Mouse (Mus musculus) bone marrow, adult 2 months (tissue): ENCODE results near the gene Abcd4. TPM values are rescaled to one million over a fixed set of nuclear protein-coding genes. Genes with fewer than 3 reads are reported as not detected.

Experiments used
- H3K27ac ChIP-seq: fragments of 200-500 bp; 2 replicates; pipeline ENCODE4 v1.5.1; 2012; ENCODE audit warnings: low read depth, mild to moderate bottlenecking, control low read depth, inconsistent platforms, low read length; ENCODE audit not compliant: control insufficient read depth, poor library complexity, insufficient read depth
- H3K4me1 ChIP-seq: fragments of 200-500 bp; 2 replicates; pipeline ENCODE4 v1.6.1; 2011; ENCODE audit warnings: low read length; ENCODE audit not compliant: control insufficient read depth, insufficient read depth
- H3K4me3 ChIP-seq: fragments of 200-500 bp; replicated peaks from 2 replicates; pipeline ENCODE3; 2011; ENCODE audit warnings: mild to moderate bottlenecking, low read depth, low read length, control low read depth; ENCODE audit not compliant: control insufficient read depth
- CTCF ChIP-seq: fragments of 200-500 bp; IDR thresholded peaks from 2 replicates; pipeline ENCODE4 v1.5.1; 2011; ENCODE audit warnings: low read length, control low read depth; ENCODE audit not compliant: control insufficient read depth, insufficient read depth
- POLR2A ChIP-seq: fragments of 200-500 bp; IDR thresholded peaks from 2 replicates; pipeline ENCODE4 v1.6.1; 2011; ENCODE audit warnings: low read depth, mild to moderate bottlenecking, control low read depth, low read length, borderline replicate concordance; ENCODE audit not compliant: control insufficient read depth
- WGBS: fragments of 180-500 bp; shearing (Covaris S2); methylation state at CpG from one replicate; pipeline ENCODE4 v1.1.7; 2018; 5-methylcytosine and 5-hydroxymethylcytosine counted together
- polyA plus RNA-seq: library from polyadenylated mRNA; stranded (reverse); fragments of >200 nt; gene quantifications from 2 replicates; pipeline ENCODE4 v1.2.4, GENCODE M21; 2011; ENCODE audit warnings: low replicate concordance; ENCODE audit not compliant: missing spikeins, insufficient read depth, insufficient read length

Gene Abcd4
- polyA plus RNA-seq, 1 experiment = 7.7 TPM

DNA sequence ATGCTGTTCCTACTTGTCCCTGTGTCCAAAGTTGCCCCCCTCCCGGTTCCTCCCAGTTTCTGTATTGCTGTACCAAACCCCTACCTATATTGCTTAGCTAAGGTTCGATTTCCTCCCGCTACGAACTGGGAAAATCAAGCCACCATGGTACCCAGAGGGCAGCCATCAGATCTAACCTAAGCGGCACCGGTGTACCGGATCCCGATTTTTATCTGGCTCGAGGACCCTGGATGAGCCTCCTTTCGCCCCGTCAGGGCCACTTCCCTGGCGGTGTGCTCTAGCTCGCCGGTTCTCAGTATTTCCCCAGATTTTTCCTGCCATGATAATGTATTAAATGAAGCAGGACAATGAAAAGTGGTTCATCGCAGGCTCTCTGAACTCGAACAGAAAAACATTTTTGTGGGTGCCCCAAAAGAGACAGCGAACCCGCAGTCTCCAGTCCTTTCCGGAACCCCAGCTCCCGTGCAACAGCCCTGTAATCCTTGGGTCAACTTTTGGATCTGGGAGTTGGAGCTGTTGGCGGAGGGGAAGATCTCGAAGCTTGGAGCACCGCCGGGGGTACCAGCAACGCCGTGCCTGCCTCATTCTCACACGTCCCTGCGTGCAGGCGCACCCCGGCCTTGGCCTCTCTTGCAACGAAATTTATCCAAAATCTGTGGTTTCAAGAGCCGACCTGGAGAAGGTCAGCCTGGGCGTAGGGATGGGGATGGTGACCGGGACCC is 46.4 kb downstream of the Abcd4 start:
- WGBS = 4% methylated on average over 34 of the region's 34 CpGs
- no peaks in the 10 kb centered on the region for H3K4me1 ChIP-seq
- no peak overlapping the region for H3K27ac ChIP-seq
- no peak overlapping the region for H3K4me3 ChIP-seq
- TF ChIP-seq POLR2A (no peak), CTCF (no peak)

DNA sequence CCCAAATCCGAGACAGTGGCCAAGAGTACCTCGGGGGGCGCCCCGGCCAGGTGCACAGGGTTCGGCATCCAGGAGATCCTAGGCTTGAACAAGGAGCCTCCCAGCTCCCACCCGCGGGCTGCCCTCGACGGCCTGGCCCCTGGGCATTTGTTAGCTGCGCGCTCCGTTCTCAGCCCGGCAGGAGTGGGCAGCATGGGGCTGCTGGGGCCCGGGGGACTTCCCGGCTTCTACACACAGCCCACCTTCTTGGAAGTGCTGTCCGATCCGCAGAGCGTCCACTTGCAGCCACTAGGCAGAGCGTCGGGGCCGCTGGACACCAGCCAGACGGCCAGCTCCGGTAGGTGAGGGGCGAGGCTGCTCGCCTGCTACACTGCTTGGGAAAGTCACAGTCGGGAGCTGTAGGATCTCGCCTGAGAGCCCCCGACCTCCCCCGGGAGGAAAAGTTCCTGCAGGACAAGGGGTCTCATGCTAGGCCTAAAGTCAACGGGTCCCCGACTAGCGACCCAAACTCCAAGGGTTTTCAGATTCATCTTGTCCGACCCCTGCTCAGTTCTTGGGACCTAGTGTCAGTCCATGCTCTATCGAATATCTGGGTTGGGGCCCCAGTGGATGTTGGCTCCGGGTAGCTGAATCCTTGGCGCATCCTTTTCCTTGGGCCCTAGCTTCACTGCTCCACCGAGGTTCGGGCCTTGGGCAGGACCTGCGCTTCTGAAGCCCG is 47.1 kb downstream of the Abcd4 start:
- Histone ChIP-seq H3K4me3 (no peak overlapping the region), H3K4me1 (no peaks in the 10 kb centered on the region), H3K27ac (no peak overlapping the region)
- 7% methylated on average over 40 of the region's 40 CpGs for WGBS
- TF ChIP-seq CTCF = no peak
- no peak for TF ChIP-seq POLR2A

DNA sequence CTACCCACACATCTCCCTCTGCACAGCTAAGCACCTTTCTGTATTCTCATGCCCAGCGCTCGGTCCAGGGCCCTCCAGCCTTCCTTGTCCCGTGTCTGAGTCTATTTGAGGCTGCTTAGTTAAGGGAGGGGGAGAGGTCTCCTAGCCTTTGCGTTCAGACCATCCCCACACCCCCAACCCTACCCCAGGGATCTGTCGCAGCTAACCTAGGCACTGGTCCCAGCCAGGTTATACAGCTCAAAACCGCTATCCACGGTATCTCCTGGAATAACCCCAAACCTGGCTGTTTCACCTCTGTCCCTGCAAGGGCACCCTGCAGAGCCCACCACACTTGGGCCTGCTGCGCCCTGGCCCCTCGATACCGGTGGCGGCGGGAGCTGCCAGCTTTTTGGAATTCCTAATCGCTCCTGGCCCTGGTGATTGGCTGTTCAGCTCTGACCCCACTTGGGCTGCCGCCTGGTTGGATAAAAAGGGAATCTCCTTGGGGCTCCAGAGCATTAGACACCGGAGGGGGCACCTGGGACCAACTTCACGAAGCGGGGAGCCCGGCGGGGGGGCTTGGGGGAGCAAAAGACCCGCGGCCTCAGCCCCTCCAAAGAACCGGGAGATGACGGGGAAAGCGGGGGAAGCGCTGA is 47.8 kb downstream of the Abcd4 start, which contains the start of gene Vsx2:
Vsx2 (plus strand) TSS at position 427 of the 635 bp plus-strand sequence.
- no peak within 1 kb of the TSS for H3K27ac ChIP-seq
- no peaks in the 10 kb centered on the region for H3K4me1 ChIP-seq
- WGBS = 16% methylated on average over 25 of the region's 25 CpGs
- no peak within 1 kb of the TSS for H3K4me3 ChIP-seq
- TF ChIP-seq POLR2A (no peak), CTCF (no peak)

GRCm38 (mm10) chr12:84567576-84567975 is 49.6 kb downstream of the Abcd4 start:
- Histone ChIP-seq H3K27ac (no peak overlapping the region), H3K4me1 (no peaks in the 10 kb centered on the region), H3K4me3 (no peak overlapping the region)
- TF ChIP-seq CTCF (no peak), POLR2A (no peak)
- WGBS = 46% methylated on average over 6 of the region's 6 CpGs

DNA sequence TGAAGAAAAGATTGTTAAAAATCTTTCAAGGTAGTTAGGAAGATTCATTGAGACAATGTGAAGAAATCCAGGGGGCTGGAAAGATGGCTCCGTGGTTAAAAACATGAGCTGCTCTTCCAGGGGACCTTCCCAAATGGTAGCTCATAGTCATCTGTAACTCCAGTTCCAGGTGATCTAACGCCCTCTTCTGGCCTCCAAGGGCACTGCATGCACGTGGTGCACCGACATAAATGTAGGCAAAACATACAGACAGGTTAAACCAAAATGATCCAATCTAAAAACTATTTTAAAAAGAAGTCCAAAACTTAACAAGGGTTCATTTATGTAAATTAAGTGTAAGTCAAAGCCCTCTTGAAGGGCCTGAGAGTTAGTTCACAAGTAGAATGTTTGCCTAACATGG is 54.7 kb downstream of the Abcd4 start:
- H3K27ac ChIP-seq = no peak overlapping the region
- no peak for TF ChIP-seq POLR2A
- TF ChIP-seq CTCF = 0 out of 2 replicates have a peak, but pooled peaks have one; percentile 19
- WGBS = 46% methylated on average over 4 of the region's 4 CpGs
- H3K4me1 ChIP-seq = no peaks in the 10 kb centered on the region
- H3K4me3 ChIP-seq = no peak overlapping the region

- H3K4me3 ChIP-seq = no peak overlapping the region
- TF ChIP-seq CTCF (no peak), POLR2A (no peak)
- WGBS = 60% methylated on average over 8 of the region's 8 CpGs
- H3K4me1 ChIP-seq = no peaks in the 10 kb centered on the region
- no peak overlapping the region for H3K27ac ChIP-seq
Measured at GRCm38 (mm10) chr12:84555218-84555617, 62.0 kb downstream of the Abcd4 start.

Other genes starting within 250 kb of the Abcd4 start
- 13.8 and 25.0 TPM in 2 replicates for gene Entpd5, start 208.4 kb downstream of the Abcd4 start, polyA plus RNA-seq
- gene Bbof1, start 208.3 kb downstream of the Abcd4 start, polyA plus RNA-seq = 2.8 and 3.0 TPM in 2 replicates
- 9.5 and 10.6 TPM in 2 replicates for gene Rnf113a2, start 200.2 kb downstream of the Abcd4 start, polyA plus RNA-seq
- 2.5 and 3.0 TPM in 2 replicates for gene Aldh6a1, start 166.4 kb downstream of the Abcd4 start, polyA plus RNA-seq
- gene Lin52, start 166.0 kb downstream of the Abcd4 start, polyA plus RNA-seq = 12.5 and 13.0 TPM in 2 replicates
- not detected in 2 replicates for gene Vsx2, start 47.7 kb downstream of the Abcd4 start, polyA plus RNA-seq
- gene Vrtn, start 23.6 kb upstream of the Abcd4 start, polyA plus RNA-seq = not detected in 2 replicates
- 1.3 and 2.4 TPM in 2 replicates for gene Syndig1l, start 81.4 kb upstream of the Abcd4 start, polyA plus RNA-seq
- gene Npc2, start 155.7 kb upstream of the Abcd4 start, polyA plus RNA-seq = 33.6 and 72.2 TPM in 2 replicates
- gene Isca2, start 155.8 kb upstream of the Abcd4 start, polyA plus RNA-seq = 83.4 and 90.0 TPM in 2 replicates